Mouse (Mus musculus) lung, postnatal 0 days (tissue): Measurements from ENCODE around the gene Mrpl45.

Experiments
- CTCF ChIP-seq: IDR thresholded peaks from 2 replicates; pipeline ENCODE4 v1.5.1; 2016; ENCODE audit warnings: antibody characterized with exemption, mild to moderate bottlenecking
- EP300 ChIP-seq: IDR thresholded peaks from 2 replicates; pipeline ENCODE4 v1.6.1; 2016; ENCODE audit warnings: antibody characterized with exemption, mild to moderate bottlenecking, control low read depth

- TF ChIP-seq CTCF (no peak), EP300 (no peak)
Measured at GRCm38 (mm10) chr11:97286973-97287372, 28.5 kb upstream of the Mrpl45 start.
